Mouse (Mus musculus): ENCODE results near the gene Lipc. TPM values are rescaled to one million over a fixed set of nuclear protein-coding genes. Genes with fewer than 3 reads are reported as not detected.

Gene Lipc
- polyA plus RNA-seq, 1 experiment from 2014 or later: 0.19 TPM

GRCm38 (mm10) chr9:70760974-70761373, 191.1 kb downstream of the Lipc start:
- Histone ChIP-seq H3K9me3 (ENCODE audit: control insufficient read depth, low read length) (no peaks in the 10 kb centered on the region), H3K4me3 (ENCODE audit: control insufficient read depth in 1 of 2, insufficient read depth in 1 of 2, low read depth in 1 of 2, low read length in 2 of 2) (no peak overlapping the region), H3K36me3 (ENCODE audit: control insufficient read depth, insufficient read depth, low read length) (peaks cover 47% of the 10 kb centered on the region), H3K9ac (ENCODE audit: low read length) (no peak overlapping the region), H3K27ac (replicated peaks in 1 of 2; ENCODE audit: control insufficient read depth in 1 of 2, insufficient read depth in 1 of 2, low read depth in 2 of 2, low read length in 2 of 2) (no peak overlapping the region), H3K4me2 (ENCODE audit: low read length) (no peak overlapping the region), H3K4me1 (ENCODE audit: control insufficient read depth in 2 of 2, insufficient read depth in 2 of 2, low read length in 2 of 2) (no peaks in the 10 kb centered on the region), H3K27me3 (ENCODE audit: control insufficient read depth, insufficient read depth, low read length) (no peaks in the 10 kb centered on the region)
- no peak for ATAC-seq (ENCODE audit: insufficient number of reproducible peaks, insufficient read depth, low FRiP score, low read depth)
- WGBS: 94% methylated on average over 5 of the region's 5 CpGs

- no peaks in the 10 kb centered on the region for H3K27me3 ChIP-seq (ENCODE audit: control insufficient read depth, insufficient read depth, low read length)
- peaks cover 58% of the 10 kb centered on the region for H3K36me3 ChIP-seq (ENCODE audit: control insufficient read depth, insufficient read depth, low read length)
- no peak overlapping the region for H3K27ac ChIP-seq (replicated peaks in 1 of 2; ENCODE audit: control insufficient read depth in 1 of 2, insufficient read depth in 1 of 2, low read depth in 2 of 2, low read length in 2 of 2)
- no peak overlapping the region for H3K4me2 ChIP-seq (ENCODE audit: low read length)
- 93% methylated on average over 3 of the region's 3 CpGs for WGBS
- no peaks in the 10 kb centered on the region for H3K4me1 ChIP-seq (ENCODE audit: control insufficient read depth in 2 of 2, insufficient read depth in 2 of 2, low read length in 2 of 2)
- no peak for ATAC-seq (ENCODE audit: insufficient number of reproducible peaks, insufficient read depth, low FRiP score, low read depth)
- no peak overlapping the region for H3K9ac ChIP-seq (ENCODE audit: low read length)
- H3K4me3 ChIP-seq (ENCODE audit: control insufficient read depth in 1 of 2, insufficient read depth in 1 of 2, low read depth in 1 of 2, low read length in 2 of 2): no peak overlapping the region
- H3K9me3 ChIP-seq (ENCODE audit: control insufficient read depth, low read length): no peaks in the 10 kb centered on the region
Measured at GRCm38 (mm10) chr9:70751504-70752222, 200.4 kb downstream of the Lipc start.

Small RNA genes within 50 kb of the gene (microRNA-seq; reads per million reads assigned to microRNA genes)
- gene Gm25149: not detected

Other genes starting within 250 kb of the Lipc start
- 0.13 and 0.22 TPM in 2 replicates for gene Aqp9, start 216.5 kb upstream of the Lipc start, polyA plus RNA-seq (2014; fragmentation: Nextera tagmentation; extraction: Ambion mirVana)